Mouse (Mus musculus) hindbrain, embryonic 15.5 days (tissue): ENCODE data around the gene Ttll4. TPM values are rescaled to one million over a fixed set of nuclear protein-coding genes. Genes with fewer than 3 reads are reported as not detected.

Experiments used
- ATAC-seq: fragments of 200-750 bp; cut with Nextera tagmentation; 2 replicates; pipeline ENCODE4 v1.8.0; 2017; ENCODE audit warnings: low read depth, moderate number of reproducible peaks, moderate TSS enrichment; ENCODE audit not compliant: low FRiP score
- H3K27ac ChIP-seq: fragments of 300-500 bp; sonication (generic); replicated peaks from 2 replicates; pipeline ENCODE4 v1.5.1; 2015; ENCODE audit warnings: mild to moderate bottlenecking, inconsistent platforms
- H3K27me3 ChIP-seq: fragments of 300-500 bp; sonication (generic); 2 replicates; pipeline ENCODE4 v1.6.1; 2015; ENCODE audit warnings: control low read depth, inconsistent platforms
- H3K36me3 ChIP-seq: fragments of 300-500 bp; sonication (generic); 2 replicates; pipeline ENCODE4 v1.6.1; 2015; ENCODE audit warnings: control low read depth, inconsistent platforms
- H3K4me1 ChIP-seq: fragments of 300-500 bp; sonication (generic); replicated peaks from 2 replicates; pipeline ENCODE4 v1.6.1; 2015; ENCODE audit warnings: control low read depth, inconsistent platforms
- H3K4me2 ChIP-seq: fragments of 300-500 bp; sonication (generic); 2 replicates; pipeline ENCODE4 v1.6.1; 2015; ENCODE audit warnings: moderate library complexity, mild to moderate bottlenecking, inconsistent platforms
- H3K4me3 ChIP-seq: fragments of 300-500 bp; sonication (generic); 2 replicates; pipeline ENCODE4 v1.5.1; 2015; ENCODE audit warnings: mild to moderate bottlenecking, inconsistent platforms
- H3K9ac ChIP-seq: fragments of 300-500 bp; sonication (generic); 2 replicates; pipeline ENCODE4 v1.6.1; 2015; ENCODE audit warnings: inconsistent platforms
- H3K9me3 ChIP-seq: fragments of 300-500 bp; sonication (generic); 2 replicates; pipeline ENCODE4 v1.6.1; 2016; ENCODE audit warnings: control low read depth, inconsistent platforms
- WGBS: fragments of 180-500 bp; shearing (Covaris S2); methylation state at CpG from one replicate; pipeline ENCODE4 v1.1.7; 2015; 5-methylcytosine and 5-hydroxymethylcytosine counted together
- polyA plus RNA-seq: library from polyadenylated mRNA; unstranded; fragments of >200 nt; fragmentation: Nextera tagmentation; extraction: Ambion mirVana; gene quantifications from 2 replicates; pipeline ENCODE4 v1.2.1, GENCODE M21; 2015

The Ttll4 gene
- 8.8 and 9.5 TPM in 2 replicates for polyA plus RNA-seq

GRCm38 (mm10) chr1:74661448-74662195 lies at the start of gene Ttll4:
Gene Ttll4, plus strand, starts transcription at chr1:74661745.
- H3K36me3 ChIP-seq: no peaks in the 10 kb centered on the region
- H3K27me3 ChIP-seq: no peaks in the 10 kb centered on the region
- peak within 1 kb of the TSS; percentile 83 for H3K9ac ChIP-seq
- H3K4me3 ChIP-seq: peak within 1 kb of the TSS; percentile 98
- 1% methylated on average over 65 of the region's 66 CpGs for WGBS
- H3K27ac ChIP-seq: peak within 1 kb of the TSS; percentile 89
- H3K4me2 ChIP-seq: peak within 1 kb of the TSS; percentile 73
- peaks cover 17% of the 10 kb centered on the region for H3K4me1 ChIP-seq
- ATAC-seq: peak; percentile 99
- no peaks in the 10 kb centered on the region for H3K9me3 ChIP-seq

DNA sequence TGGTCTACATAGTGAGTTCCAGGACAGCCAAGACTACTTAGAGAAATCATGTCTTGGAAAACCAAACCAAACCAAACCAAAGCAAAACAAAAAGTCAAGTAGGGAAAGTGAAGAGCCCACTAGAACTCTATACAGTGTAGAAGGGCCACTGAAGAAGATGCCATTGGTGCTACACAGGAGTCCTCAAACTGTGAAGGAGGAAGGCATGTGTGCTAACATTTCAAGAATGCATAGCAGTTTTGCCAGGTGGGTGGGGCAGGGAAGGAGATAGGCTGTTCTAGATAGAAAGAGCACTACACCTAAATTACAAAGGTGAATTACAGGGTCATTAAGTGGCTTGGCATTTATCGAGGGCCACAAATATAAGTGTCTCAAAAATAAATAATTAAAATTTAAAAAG lies 37.4 kb upstream of the Ttll4 start:
- no peak overlapping the region for H3K4me3 ChIP-seq
- H3K4me1 ChIP-seq: no peaks in the 10 kb centered on the region
- no peak for ATAC-seq
- H3K9me3 ChIP-seq: no peaks in the 10 kb centered on the region
- no peak overlapping the region for H3K9ac ChIP-seq
- WGBS: 97% methylated on average over 1 of the region's 1 CpGs
- H3K27ac ChIP-seq: no peak overlapping the region
- no peak overlapping the region for H3K4me2 ChIP-seq
- H3K27me3 ChIP-seq: no peaks in the 10 kb centered on the region
- H3K36me3 ChIP-seq: peaks cover 45% of the 10 kb centered on the region

- WGBS: 96% methylated on average over 4 of the region's 4 CpGs
- Histone ChIP-seq H3K4me3 (no peak overlapping the region), H3K4me1 (no peaks in the 10 kb centered on the region), H3K4me2 (no peak overlapping the region), H3K27ac (no peak overlapping the region), H3K9ac (no peak overlapping the region), H3K36me3 (peaks cover 43% of the 10 kb centered on the region), H3K9me3 (no peaks in the 10 kb centered on the region), H3K27me3 (no peaks in the 10 kb centered on the region)
- no peak for ATAC-seq
Observed at GRCm38 (mm10) chr1:74626076-74626475, 35.5 kb upstream of the Ttll4 start.

GRCm38 (mm10) chr1:74628001-74628400 lies 33.5 kb upstream of the Ttll4 start:
- no peak overlapping the region for H3K4me3 ChIP-seq
- H3K36me3 ChIP-seq: peaks cover 34% of the 10 kb centered on the region
- H3K9me3 ChIP-seq: no peaks in the 10 kb centered on the region
- 43% methylated on average over 7 of the region's 7 CpGs for WGBS
- H3K4me1 ChIP-seq: no peaks in the 10 kb centered on the region
- H3K27ac ChIP-seq: no peak overlapping the region
- no peaks in the 10 kb centered on the region for H3K27me3 ChIP-seq
- no peak overlapping the region for H3K4me2 ChIP-seq
- no peak overlapping the region for H3K9ac ChIP-seq
- ATAC-seq: no peak

DNA sequence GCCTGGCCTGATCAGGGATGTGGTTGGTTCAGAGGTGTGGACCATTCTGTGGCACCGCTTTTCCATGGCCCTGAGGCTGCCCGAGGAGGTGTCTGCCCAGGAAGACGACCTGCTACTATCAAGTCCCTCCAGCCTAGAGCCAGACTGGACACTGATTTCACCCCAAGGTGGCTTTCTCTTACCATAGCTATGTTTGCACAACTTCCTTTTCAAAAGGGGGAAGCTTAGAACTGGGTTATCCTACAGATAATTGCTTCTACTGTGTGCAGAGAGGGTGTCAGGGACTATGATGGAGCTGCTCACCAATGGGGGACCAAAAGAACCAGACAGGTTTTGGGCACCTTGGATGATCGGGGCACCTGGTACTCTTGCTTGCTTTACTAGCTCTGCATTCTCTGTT lies 28.8 kb upstream of the Ttll4 start:
- Histone ChIP-seq H3K4me3 (no peak overlapping the region), H3K9ac (no peak overlapping the region), H3K27ac (no peak overlapping the region), H3K27me3 (no peaks in the 10 kb centered on the region), H3K36me3 (peaks cover 19% of the 10 kb centered on the region), H3K4me2 (no peak overlapping the region), H3K4me1 (no peaks in the 10 kb centered on the region), H3K9me3 (no peaks in the 10 kb centered on the region)
- 87% methylated on average over 4 of the region's 4 CpGs for WGBS
- ATAC-seq: no peak

GRCm38 (mm10) chr1:74643524-74643923 lies 18.0 kb upstream of the Ttll4 start:
- H3K4me1 ChIP-seq: no peaks in the 10 kb centered on the region
- no peaks in the 10 kb centered on the region for H3K36me3 ChIP-seq
- no peak overlapping the region for H3K4me3 ChIP-seq
- H3K9ac ChIP-seq: no peak overlapping the region
- 78% methylated on average over 2 of the region's 2 CpGs for WGBS
- no peaks in the 10 kb centered on the region for H3K27me3 ChIP-seq
- no peaks in the 10 kb centered on the region for H3K9me3 ChIP-seq
- H3K4me2 ChIP-seq: no peak overlapping the region
- no peak overlapping the region for H3K27ac ChIP-seq
- ATAC-seq: no peak

GRCm38 (mm10) chr1:74643926-74644325 lies 17.6 kb upstream of the Ttll4 start:
- no peaks in the 10 kb centered on the region for H3K36me3 ChIP-seq
- H3K9ac ChIP-seq: no peak overlapping the region
- ATAC-seq: no peak
- H3K27ac ChIP-seq: no peak overlapping the region
- no peaks in the 10 kb centered on the region for H3K4me1 ChIP-seq
- H3K27me3 ChIP-seq: no peaks in the 10 kb centered on the region
- H3K9me3 ChIP-seq: no peaks in the 10 kb centered on the region
- no peak overlapping the region for H3K4me2 ChIP-seq
- H3K4me3 ChIP-seq: no peak overlapping the region

GRCm38 (mm10) chr1:74662253-74662865 lies 814 bp downstream of the Ttll4 start:
- Histone ChIP-seq H3K4me3 (peak overlapping the region; percentile 98), H3K4me1 (peaks cover 17% of the 10 kb centered on the region), H3K9me3 (no peaks in the 10 kb centered on the region), H3K36me3 (no peaks in the 10 kb centered on the region), H3K27ac (peak overlapping the region; percentile 89), H3K4me2 (peak overlapping the region; percentile 73), H3K27me3 (no peaks in the 10 kb centered on the region), H3K9ac (peak overlapping the region; percentile 83)
- no peak for ATAC-seq
- 3% methylated on average over 13 of the region's 13 CpGs for WGBS

DNA sequence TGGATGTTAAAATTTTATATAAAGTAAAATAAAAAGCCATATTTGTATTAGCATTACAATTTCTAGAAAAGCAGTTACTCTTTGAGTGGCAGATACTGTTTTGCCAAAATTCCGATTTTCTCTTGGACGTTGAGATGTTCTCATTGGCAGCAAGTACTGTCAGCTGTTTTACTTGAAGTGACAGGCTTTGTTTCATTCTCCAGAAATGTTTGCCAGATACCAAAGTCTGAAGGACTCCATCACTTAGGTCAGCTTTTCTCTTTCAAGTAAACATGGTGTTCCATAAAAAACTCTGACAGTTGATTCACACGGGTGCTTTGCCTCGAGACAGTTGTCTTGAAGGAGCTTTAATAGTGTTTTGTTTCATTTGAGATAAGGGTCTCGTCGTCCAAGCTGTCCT lies 3.6 kb downstream of the Ttll4 start:
- no peak overlapping the region for H3K27ac ChIP-seq
- H3K4me2 ChIP-seq: no peak overlapping the region
- H3K27me3 ChIP-seq: no peaks in the 10 kb centered on the region
- no peak for ATAC-seq
- H3K4me3 ChIP-seq: no peak overlapping the region
- H3K9me3 ChIP-seq: no peaks in the 10 kb centered on the region
- 77% methylated on average over 6 of the region's 6 CpGs for WGBS
- peaks cover 17% of the 10 kb centered on the region for H3K4me1 ChIP-seq
- no peak overlapping the region for H3K9ac ChIP-seq
- H3K36me3 ChIP-seq: no peaks in the 10 kb centered on the region

DNA sequence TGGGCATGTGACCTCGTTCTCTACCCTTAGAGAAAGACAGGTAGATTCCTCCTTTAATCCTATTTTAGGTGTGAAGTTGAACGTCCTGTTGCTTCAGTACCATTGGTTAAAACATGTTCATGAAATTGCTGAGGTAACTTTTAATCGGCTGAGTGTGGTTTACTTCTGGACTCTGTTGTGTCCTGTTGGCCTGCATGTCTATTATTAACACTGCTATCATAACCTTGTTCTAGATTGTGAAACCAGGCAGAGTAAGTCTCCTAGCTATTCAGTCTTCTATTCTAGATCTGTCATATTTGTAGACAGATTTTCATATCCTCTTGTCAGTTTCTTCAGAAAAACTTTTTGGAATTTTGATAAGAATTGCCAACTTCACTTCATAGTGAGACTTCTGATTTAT lies 6.8 kb downstream of the Ttll4 start:
- no peak overlapping the region for H3K9ac ChIP-seq
- H3K36me3 ChIP-seq: no peaks in the 10 kb centered on the region
- no peak overlapping the region for H3K4me2 ChIP-seq
- peaks cover 4% of the 10 kb centered on the region for H3K4me1 ChIP-seq
- H3K27ac ChIP-seq: no peak overlapping the region
- H3K4me3 ChIP-seq: no peak overlapping the region
- ATAC-seq: no peak
- no peaks in the 10 kb centered on the region for H3K9me3 ChIP-seq
- H3K27me3 ChIP-seq: no peaks in the 10 kb centered on the region
- WGBS: 94% methylated on average over 3 of the region's 3 CpGs

- no peak for ATAC-seq
- Histone ChIP-seq H3K27ac (no peak overlapping the region), H3K4me3 (no peak overlapping the region), H3K4me1 (no peaks in the 10 kb centered on the region), H3K9ac (no peak overlapping the region), H3K4me2 (no peak overlapping the region), H3K9me3 (no peaks in the 10 kb centered on the region), H3K27me3 (no peaks in the 10 kb centered on the region), H3K36me3 (no peaks in the 10 kb centered on the region)
- 82% methylated on average over 7 of the region's 7 CpGs for WGBS
Observed at GRCm38 (mm10) chr1:74672731-74673130, 11.2 kb downstream of the Ttll4 start.

- peaks cover 28% of the 10 kb centered on the region for H3K36me3 ChIP-seq
- H3K4me3 ChIP-seq: no peak overlapping the region
- 90% methylated on average over 3 of the region's 3 CpGs for WGBS
- ATAC-seq: no peak
- H3K4me2 ChIP-seq: no peak overlapping the region
- H3K27me3 ChIP-seq: no peaks in the 10 kb centered on the region
- H3K9ac ChIP-seq: no peak overlapping the region
- H3K9me3 ChIP-seq: no peaks in the 10 kb centered on the region
- no peaks in the 10 kb centered on the region for H3K4me1 ChIP-seq
- H3K27ac ChIP-seq: no peak overlapping the region
Observed at GRCm38 (mm10) chr1:74676863-74677262, 15.3 kb downstream of the Ttll4 start.
